Mouse (Mus musculus): Measurements from ENCODE around the gene Rpgrip1l.

- TF ChIP-seq TAL1 (IDR thresholded peaks at IDR 0.05; ENCODE audit: low read length) (no peak), GATA1 (IDR thresholded peaks at IDR 0.05; ENCODE audit: low read length) (no peak)
These were observed 43.1 kb upstream of the Rpgrip1l start for GRCm38 (mm10) chr8:91355956-91356699.
